Mouse (Mus musculus) MN1 (cell line): ENCODE measurements around the gene Gpr137b.
A peak's percentile ranks its signal among the peaks of the same experiment; 100 is the strongest.
"Not testable (repeated sequence)": the region's sequence is repeated elsewhere in the genome, so short reads cannot be mapped to it uniquely, and the experiment has no call there.

Experiments used
- DNase-seq: peaks from one replicate; pipeline ENCODE4 v3.0.0-alpha.2; 2016; ENCODE audit warnings: low spot score

Gpr137b gene

DNA sequence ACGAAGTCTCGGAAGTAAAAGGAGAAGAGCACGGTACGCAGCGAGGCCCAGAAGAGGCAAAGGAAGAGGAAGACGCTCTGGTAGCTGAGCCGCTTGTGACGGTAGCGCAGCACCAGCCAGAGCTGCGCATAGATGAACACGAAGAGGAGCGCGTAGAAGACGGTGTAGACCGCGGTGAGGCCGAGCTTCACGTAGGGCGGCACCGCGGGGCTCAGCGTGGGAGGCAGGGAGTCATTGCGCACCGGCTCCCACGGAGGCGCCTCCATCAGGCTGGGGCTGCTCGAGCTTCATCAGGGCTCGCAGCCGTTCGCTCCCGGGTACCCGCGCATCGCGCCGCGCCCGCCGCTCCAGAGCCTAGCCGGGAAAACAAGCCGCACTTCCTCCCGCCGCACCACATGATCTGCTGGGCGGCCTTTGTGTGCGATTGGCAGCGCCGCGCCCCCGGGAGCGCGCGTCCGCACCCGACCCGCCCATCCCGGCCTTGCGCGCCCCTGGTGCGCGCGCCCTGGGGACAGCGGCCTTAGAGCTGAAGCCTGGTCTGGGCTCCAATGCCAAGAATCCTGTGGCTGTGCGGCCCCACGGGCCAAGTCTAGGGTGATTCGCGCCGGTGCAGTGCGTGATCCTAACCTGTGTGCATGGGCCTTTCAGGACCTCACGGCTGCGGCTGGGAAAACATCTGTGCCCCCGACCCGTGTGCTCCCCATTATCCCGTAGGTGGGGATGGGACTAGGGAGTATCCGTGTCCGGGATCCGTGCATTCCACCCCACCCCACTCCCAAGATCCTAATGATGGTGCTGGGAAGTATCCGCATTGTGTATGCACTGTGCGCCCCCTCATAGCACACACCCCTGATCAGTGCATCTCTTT, at the start of gene Gpr137b:
Gene Gpr137b, minus strand, starts transcription at position 787 of the 868 bp plus-strand sequence.
- DNase-seq = peak; percentile 57

GRCm38 (mm10) chr13:13438112-13438953, 44.5 kb upstream of the Gpr137b start:
- not testable (repeated sequence) for DNase-seq

GRCm38 (mm10) chr13:13437460-13438015, 43.7 kb upstream of the Gpr137b start, which contains the start of gene Nid1:
TSS of gene Nid1 (plus strand) at chr13:13437551.
- not testable (repeated sequence) for DNase-seq

- DNase-seq = not testable (repeated sequence)
These were observed 42.3 kb upstream of the Gpr137b start for GRCm38 (mm10) chr13:13436161-13436560.

- not testable (repeated sequence) for DNase-seq
These were observed 29.5 kb upstream of the Gpr137b start for GRCm38 (mm10) chr13:13423301-13423700.

DNA sequence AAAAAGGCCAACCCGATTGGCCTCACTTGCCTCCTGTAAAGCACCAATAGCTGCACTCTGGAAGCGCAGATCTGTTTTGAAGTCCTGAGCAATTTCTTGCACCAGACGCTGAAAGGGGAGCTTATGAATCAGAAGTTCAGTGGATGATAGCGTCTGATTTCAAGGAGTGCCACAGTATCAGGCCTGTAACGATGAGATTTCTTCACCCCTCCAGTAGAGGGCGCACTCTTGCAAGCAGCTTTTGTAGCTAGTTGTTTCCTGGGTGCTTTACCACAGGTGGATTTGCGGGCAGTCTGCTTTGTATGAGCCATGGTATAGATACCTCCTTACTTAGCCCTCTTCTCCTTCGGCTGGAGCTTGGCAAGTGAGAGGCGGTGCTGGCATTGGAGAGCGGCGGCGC, 25.0 kb upstream of the Gpr137b start:
- not testable (repeated sequence) for DNase-seq

DNA sequence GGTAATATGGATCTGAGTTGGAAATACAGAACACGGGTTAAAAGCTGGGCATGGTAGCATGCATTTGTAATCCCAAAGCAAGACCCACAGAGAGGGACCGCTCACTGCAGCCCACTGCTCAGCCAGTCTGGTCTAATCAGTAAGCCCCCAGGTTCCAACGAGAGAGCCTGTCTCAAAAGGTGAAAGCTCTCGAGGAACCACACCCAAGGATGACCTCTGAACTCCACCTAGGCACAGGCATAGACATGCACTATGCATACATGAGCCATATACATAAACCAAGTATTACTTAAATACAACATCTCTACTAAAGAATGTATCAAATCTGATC, 22.2 kb upstream of the Gpr137b start:
- DNase-seq = not testable (repeated sequence)

GRCm38 (mm10) chr13:13415120-13416006, 21.5 kb upstream of the Gpr137b start:
- peak; percentile 50 for DNase-seq

DNA sequence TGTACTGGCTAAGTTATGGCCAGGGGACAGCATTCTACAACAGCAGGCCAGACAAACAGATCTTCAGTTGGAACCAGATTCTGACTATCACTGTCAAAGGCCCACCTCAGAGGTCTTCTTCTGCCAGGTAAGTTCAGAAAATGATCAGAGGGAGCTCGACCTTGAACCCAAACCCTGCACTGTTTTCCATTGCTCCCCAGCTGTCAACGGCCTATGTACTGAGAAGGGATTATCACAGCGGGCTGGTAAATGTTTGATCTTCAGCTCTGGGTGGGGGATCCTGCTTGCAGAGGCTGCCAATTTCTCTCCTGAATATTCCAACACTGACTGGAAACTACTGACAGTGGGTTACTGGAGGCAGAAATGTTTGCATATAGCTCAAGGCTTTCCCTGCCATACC, 20.4 kb upstream of the Gpr137b start:
- DNase-seq = no peak

GRCm38 (mm10) chr13:13405511-13405910, 11.7 kb upstream of the Gpr137b start:
- not testable (repeated sequence) for DNase-seq

DNA sequence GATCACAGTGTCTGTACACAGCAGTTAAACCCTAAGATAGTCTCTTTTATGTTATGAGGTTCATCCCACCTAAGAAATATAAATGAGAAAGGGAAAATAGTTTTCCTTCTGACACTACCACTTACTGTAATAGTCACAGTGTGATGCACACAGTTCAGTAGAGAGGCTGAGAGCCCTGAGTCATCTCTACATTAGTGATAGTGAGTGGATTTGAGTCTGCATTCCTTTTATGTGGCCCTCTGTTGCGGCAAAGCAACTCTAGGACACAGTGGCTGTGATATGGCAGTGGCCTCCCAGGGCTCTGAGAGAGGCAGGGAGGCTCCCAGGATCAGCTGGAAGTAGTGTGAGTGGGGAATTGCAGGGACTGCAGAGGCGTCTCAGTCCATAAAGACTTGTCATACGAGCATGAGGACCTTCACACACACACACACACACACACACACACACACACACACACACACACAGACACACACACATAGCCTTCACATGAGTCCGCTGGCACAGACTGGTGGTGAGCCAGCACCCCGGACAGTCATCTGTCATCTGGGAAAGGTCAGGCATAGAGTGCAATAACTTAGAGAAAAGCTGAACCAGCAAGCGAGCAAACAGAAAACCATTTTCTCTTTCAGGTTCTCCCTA, 10.8 kb upstream of the Gpr137b start:
- DNase-seq = not testable (repeated sequence)

- not testable (repeated sequence) for DNase-seq
These were observed 10.0 kb upstream of the Gpr137b start for GRCm38 (mm10) chr13:13403839-13404238.

DNA sequence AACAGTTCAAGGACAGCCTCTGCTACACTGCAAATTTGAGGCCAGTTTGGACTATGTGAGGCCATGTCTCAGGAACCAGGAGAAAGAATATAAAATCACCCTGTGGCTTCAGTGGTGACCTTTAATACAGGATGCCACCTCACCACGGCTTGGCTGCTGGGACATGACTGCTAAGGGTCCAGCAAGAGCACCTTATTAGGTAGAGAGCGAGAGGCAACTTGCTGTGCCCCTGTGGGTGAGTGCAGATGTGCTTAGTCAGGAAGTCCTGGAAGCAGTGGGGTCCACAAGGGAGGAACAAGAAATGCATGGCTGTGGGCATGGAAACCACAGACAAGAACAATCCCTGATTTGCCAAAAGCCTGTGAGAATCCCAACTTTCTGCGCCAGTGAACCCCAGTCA, 9.6 kb upstream of the Gpr137b start:
- DNase-seq = not testable (repeated sequence)

GRCm38 (mm10) chr13:13402818-13403217, 9.0 kb upstream of the Gpr137b start:
- DNase-seq = not testable (repeated sequence)

DNA sequence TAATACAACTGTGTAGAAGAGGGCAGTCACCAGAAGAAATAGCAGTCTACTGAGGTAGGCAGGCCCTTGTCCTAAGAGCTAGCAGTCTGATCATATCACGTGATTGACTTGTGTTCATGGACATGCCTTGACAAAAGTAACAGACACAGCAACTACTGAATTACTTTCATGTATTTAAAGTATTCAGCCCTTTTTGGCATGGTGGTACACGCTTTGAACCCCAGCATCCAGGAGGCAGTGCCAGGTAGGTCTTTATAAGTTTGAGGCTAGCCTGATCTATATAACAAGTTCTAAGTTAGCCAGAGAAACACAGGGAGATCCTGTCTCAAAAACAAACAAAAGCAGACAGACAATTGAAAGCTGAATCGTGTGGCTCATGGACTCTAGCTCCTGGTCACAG, 7.0 kb upstream of the Gpr137b start:
- DNase-seq = not testable (repeated sequence)

- peak; percentile 59 for DNase-seq
These were observed 232 bp upstream of the Gpr137b start for GRCm38 (mm10) chr13:13394096-13394395.

GRCm38 (mm10) chr13:13378168-13378859, 15.5 kb downstream of the Gpr137b start:
- DNase-seq = not testable (repeated sequence)

DNA sequence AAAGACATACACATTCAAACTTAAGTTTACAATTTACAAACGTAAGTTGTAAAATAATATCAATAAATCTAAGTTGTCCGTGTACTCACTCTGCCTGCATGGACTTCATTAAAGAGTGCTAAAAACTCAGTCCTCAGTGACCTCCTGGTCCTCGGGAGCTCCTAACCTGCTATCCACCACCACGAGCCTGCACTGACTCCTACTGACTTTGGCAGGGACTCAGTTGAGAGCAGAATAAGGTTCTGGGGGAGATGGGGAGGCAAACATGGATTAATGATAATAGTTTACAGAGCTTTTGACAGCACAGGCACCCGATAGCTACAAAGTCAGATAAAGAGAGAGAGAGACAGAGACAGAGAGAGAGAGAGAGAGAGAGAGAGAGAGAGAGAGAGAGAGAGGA, 16.6 kb downstream of the Gpr137b start:
- no peak for DNase-seq

- not testable (repeated sequence) for DNase-seq
These were observed 19.8 kb downstream of the Gpr137b start for GRCm38 (mm10) chr13:13373965-13374364.

DNA sequence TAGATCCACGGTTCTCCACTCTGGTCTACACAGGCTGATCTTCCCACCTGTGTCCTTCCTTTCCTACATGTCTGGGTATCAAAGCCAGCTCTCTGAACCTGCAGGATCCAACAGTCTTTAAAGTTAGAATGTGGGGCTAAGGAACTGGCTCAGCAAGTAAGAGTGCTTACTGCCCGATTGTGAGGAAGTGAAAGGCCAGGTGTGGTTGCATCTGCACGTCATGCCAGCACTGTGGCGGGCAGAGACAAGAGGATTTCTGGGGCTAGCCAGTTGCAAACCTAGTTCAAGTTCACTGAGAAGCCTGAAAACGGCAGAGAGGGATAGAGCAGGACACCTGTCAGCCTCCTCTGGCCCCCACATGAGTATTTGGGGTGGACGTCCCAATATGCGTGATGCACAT, 22.4 kb downstream of the Gpr137b start:
- not testable (repeated sequence) for DNase-seq
